Mouse (Mus musculus): ENCODE measurements around the gene Lamc3.

The Lamc3 gene

DNA sequence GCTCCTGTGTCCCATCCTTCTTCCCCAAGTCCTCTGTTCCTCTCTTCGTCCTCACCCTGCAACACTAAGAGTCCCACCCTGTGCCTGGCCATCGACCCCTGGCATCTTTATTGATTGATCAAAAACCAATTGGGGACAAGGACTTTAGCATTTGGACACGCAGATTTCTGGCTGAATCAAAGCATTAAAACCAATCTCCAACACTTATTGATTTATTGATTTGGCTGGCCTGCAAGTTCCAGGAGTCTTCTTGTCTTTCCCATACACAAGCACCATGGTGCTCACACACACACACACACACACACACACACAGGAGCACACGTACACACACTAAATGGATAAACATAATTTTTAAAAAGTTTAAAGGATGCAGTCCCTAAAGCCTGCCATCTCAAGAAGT is 55.9 kb downstream of the Lamc3 start:
- DNase-seq: no peak

DNA sequence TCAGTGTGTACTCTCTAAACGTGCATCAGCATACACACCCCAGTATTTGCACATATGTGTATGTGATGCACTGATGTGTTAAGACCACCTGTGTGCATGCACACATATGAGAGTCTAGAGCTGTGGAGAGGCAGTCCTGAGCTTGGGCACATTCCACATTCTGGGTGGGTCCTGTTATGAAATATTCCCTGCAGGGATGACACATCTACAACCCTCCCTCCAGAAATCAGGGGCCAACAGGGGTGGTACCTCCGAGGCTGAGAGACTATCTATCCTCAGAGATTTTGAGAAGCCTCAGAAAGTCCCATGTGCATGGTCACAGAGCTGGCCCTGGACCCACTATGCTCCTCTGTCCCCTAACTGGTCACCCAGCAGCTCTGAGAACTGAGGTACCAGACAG is 58.5 kb downstream of the Lamc3 start:
- DNase-seq: no peak

DNA sequence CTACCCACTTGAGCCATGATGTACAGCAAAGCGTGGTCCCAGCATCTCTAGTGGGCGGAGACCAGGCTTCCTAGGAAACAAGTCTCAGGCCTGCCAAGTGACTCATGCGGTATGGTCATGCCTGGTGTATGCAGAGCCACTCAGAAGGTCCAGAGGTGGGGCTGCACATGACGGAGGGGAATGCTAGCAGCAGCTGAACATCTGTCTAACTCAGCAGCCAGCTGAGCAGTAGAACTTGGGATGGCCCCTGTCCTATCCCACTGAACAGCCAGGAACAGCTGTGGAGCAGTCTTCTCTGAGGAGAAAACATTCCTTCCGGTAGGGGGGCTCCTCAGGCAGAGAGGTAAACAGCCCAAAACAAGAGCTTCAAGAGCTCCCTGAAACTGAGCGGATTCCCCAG is 61.3 kb downstream of the Lamc3 start:
- DNase-seq: no peak

DNA sequence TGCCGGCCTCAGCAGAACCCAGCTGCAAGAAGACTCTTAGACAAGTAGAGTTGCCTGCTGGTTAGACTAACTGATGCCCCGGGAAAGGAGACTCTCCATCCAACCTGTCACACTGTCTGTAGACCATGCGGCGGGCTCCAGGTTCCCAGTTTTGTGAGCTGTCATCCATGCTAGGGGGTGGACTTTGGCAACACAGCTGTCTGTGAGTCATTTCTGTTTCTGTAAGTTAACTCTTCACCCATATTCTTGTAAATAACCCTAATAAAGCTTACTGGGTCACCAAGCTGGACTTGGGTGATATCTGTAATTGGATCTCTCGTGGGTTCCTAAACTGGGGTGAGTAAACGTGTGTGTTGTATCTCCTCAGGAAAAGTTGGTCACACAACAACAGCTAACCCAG is 61.7 kb downstream of the Lamc3 start:
- DNase-seq: no peak

DNA sequence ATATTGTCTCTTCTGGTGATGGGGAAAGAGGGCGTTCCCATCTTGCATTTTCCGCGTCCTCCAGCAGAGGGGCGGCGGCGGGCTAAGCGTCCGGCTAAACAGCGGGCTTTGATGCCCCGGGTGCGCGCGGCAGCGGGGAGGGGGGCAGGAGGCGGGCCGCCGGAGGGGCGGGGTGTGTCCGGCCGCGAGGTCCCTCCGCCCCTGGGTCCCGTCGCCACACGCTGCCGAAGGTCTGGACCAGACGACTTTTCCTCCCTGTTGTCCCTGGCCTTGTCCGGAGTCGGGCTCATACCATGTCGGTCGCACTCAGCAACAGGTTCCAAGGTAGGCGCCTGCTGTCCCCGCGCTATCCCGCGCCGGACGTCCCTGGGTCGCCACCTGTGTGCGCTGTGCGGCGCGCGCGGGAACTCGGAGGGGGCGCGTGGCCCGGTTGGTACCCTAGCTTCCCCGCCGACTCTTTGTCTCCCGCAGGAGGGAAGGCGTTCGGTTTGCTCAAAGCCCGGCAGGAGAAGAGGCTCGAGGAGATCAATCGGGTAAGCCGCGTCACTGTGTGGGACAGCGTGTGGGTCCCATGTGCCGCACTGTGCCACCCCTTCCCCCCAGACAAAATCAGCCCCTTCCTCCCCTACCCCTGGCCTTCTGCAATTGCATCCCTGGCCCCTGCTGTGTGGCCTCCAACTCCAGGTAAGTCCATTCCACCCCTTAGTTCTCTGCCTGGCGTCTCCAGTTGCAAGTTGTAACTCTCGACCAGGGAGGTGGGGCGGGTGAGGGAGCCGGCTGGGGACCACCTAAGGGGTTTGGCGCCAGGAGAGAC is 63.2 kb downstream of the Lamc3 start, which contains the start of gene Aif1l:
Gene Aif1l (plus strand): TSS at position 82 of the 814 bp plus-strand sequence.
- peak; percentile 69 for DNase-seq

DNA sequence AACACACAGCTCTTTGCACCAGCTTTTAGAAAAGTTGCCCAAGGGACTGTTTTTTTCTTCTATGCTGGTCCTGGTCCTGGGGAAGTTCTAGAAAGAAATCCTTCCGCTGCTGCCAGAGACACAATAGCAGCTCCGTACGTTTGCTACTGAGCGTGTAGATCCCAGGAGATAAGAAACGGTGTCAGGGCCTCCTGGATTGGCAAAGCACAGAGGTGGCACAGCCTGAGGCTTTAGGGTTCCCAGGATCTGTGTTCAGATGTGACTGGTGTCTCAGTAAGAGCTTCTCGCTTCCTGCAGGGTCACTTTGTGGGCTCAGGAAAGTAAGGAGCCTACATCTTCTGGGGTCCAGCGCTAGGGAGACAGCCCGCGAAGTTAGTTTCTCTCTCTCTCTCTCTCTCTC is 63.9 kb downstream of the Lamc3 start:
- no peak for DNase-seq

DNA sequence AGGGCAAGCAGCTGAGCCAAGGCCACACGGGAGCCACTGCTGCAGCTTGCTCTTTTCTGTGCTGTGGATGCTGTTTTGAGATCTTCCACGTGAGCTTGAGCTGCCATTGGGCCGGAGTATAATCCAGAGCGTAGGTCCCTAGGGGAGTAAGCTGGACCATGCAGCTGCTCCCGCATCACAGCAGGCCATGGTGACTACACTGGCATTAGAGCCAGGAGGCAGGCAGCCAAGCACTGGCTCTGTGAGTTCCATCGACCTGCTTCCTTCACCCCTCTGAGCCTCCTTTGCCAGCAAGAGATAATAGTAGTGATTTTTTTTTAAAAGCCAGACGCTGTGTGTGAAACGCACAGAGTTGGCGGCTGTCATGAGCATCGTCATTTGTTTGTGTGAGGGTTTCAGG is 65.1 kb downstream of the Lamc3 start:
- no peak for DNase-seq

DNA sequence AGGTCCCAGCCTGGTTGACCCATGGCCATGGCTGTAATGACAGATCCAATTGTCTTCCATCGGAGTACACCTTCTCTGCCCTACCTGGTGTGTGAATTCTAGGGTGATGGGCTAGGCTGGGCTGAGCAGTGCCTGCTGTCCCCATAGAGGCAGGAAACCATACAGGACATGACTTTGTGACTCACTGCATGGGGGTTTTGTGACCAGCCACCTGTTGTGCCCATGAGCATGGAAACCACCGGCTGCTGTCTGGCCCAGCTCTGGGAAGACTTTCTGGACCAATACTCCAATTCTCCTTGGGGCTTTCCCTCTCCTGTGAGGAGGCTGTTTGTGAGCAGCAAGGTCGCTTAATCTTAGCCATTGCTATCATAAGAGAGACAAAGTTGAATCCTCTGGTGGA is 65.6 kb downstream of the Lamc3 start:
- DNase-seq: no peak

DNA sequence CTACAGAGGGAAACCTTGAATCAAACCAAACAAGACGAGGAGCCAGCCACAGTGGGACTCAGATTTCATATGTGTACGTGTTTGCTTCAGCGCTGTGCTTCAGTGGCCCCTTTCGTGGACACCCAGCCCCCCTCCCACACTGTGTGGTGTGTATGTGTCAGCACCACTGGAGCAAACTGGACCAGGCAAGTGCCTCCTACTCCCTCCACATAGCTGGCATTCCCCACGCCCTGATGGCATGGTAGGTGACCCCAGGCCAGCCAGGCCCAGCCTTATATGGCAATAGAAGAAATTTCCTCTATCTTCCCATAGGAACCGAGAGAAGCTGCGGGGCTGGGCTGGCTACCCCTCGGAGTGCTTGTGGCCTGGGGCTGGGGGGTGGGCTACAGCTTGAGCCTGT is 66.6 kb downstream of the Lamc3 start:
- DNase-seq: no peak

DNA sequence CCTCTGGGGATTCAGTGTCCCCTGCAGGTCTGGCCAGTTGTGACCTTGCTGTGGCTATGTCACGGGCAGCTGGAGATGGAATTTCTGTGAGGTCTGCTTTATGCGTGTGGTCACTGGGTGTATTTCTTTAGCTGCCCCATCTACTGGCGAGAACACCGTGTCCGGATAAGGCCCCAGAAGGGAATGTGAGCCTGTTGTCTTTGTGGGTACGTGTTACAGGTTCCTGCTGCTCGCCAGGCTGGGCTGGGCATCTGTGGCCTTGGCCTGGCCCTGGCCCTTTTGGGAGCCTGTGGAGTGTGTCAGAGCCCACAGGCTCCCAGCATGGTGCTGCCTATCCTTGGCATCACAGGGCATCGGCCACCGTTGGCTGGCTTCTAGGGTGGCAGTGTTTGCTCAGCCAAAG is 67.7 kb downstream of the Lamc3 start:
- DNase-seq: peak; percentile 68

DNA sequence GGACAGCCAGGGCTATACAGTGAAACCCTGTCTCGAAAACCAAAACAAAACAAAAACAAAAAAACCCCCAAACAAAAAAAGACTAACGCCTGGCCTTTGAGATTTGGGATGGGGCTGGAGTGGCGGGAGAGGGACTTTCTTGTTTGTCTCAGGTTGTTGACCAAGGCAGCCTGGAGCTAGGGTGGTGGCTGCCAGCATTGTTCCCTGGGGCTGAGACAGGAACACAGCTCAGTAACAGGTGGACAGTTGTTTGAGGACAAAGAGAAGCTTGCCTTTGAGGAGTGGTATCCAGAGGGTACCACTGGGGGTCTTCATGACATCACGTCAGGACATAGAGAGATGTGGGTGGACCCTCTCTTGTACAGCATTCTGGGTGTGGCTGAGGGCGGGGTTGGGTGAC is 68.6 kb downstream of the Lamc3 start:
- DNase-seq: no peak

DNA sequence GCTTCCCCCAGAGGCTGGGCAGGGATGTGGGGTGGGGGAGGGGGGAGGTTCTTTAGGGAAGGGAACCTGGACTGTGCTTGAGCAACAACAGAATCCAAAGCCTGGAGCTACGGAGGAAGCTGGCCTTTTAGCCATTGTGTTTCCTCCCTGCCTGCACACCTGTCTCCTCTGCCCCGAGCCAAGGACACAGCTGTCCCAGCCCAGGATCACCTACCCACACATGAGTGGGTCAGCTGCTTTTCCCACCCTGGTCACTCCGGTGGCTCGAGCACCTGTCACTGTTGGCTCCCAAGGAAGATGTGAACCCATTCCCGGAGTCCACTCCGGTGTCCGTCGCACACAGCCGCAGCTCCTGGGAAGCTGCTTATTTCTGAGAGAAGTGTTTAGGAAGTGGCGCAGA is 70.1 kb downstream of the Lamc3 start:
- no peak for DNase-seq

DNA sequence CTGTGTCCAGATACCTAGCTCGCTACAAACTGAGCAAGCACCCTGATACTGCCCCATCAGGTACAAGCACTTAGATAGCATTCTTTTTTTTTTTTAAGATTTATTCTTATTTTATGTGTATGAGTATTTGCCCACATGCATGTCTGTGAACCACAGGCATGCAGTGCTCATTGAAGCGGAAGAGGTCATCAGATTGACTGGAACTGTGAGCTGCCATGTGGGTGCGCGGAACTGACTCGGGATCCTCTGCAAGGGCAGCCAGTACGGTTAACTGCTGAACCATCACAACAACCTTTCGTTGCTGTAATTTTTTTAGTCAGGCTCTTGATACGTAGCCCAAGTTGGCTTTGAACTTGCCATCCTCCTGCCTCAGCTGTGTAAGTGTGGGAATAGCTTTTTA is 73.9 kb downstream of the Lamc3 start:
- no peak for DNase-seq

DNA sequence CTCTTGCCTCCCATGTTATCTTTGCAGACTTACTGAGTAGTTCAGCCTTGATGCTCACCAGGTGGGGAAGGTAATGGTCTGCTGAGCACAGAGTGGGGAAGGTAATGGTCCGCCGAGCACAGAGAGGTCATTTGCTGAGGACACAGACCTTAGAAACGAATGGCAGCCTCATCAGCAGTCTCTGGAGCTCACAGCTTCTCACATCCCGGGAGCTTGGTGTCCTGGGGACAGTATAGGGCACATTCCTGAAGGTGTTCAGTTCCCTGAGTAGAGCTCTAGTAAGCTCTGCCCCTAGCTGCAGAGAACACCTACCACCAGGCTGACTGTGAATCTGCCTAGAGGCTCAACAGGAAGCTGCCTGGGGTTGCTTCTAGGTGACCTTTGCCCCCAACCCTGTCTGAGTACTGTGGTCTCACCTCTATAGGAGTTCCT is 74.7 kb downstream of the Lamc3 start:
- peak; percentile 63 for DNase-seq

DNA sequence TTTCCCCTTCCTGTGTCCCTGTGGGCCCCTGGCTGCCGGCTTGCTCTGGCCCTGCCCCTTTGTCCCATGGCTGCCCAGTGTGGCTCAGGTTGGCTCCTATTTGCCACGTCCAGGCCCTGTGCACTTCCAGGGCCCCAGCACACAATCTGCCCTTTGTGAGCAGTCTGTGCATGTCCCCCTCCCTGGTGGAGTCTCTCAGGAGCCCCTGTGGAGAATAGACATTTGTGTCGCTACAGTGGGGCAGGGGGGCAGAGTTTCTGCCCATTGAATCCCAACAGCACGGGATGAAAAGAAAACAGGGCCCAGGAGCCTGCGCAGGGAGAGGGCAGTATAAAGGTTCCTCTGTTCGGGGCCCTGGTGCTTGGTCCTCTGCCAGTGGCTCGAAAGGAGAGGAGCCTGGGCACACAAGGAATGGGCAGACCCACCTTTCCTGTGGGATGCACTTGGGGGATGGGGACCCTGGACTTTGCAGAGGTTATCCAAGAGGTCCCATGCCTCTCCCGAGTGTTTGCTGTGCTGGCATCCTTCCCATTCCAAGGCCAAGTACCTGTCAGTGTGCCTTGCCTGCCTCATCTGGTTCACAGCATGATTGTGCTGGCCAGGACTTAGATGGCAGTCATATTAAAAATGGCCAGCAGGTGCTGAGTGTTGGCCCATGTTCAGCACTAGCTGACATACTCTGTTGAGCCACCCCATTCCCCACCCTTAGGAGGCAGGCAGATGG is 75.6 kb downstream of the Lamc3 start:
- peak; percentile 65 for DNase-seq

DNA sequence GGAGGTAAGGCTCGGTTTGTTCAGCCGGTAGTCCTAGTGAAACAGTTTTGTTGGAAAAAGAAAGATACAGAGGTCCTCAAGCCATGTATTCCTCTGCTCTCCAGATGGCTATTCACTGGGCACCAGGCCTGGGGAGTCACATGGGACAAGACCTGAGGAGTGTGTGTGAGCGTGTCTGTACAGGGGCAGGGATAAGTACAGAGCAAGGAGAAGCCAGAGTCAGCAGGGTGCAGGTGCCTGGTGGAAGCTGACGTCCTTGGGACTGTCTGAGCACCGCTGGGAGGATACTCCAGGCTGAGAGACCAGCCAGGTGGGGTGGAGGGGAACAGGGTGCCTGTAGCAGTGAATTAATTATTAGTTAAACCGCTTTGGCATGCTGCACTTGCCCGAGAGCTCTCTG is 76.4 kb downstream of the Lamc3 start:
- peak; percentile 75 for DNase-seq

DNA sequence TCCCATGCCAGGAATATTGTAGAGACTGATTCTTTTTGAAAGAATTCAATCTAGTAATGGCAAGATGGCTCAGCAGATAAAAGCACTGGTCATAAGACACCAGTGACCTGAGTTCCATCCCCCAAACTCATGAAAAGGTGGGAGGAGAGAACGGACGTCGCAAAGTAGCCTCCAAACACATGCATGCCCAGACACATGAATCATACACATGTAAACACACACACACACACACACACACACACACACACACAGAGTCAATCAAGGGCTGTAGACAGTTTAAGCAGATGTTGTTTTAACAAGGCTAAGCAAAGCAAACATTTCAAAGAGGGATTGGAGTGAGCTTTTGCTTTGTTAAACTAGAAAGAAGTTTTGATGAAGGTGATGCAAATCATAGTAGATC is 77.1 kb downstream of the Lamc3 start:
- no peak for DNase-seq

DNA sequence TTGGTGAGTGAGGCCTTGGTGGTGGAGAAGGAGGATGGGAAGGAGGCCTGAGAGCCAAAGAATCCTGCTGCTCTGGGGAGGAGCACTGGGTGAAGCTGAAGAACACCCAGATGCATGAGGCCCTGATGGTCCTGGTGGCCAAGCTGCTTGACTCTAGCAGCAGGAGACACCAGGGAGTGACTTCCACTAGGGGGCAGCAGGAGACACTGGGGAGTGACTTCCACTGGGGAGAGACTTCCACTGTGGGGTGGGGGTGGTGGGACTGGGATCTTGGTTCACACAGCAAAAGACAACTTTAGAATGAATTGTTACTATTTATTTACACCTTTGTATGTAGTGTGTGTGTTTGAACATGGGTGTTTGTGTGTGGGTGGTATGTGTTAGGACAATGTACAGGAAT is 78.0 kb downstream of the Lamc3 start:
- DNase-seq: peak; percentile 76

DNA sequence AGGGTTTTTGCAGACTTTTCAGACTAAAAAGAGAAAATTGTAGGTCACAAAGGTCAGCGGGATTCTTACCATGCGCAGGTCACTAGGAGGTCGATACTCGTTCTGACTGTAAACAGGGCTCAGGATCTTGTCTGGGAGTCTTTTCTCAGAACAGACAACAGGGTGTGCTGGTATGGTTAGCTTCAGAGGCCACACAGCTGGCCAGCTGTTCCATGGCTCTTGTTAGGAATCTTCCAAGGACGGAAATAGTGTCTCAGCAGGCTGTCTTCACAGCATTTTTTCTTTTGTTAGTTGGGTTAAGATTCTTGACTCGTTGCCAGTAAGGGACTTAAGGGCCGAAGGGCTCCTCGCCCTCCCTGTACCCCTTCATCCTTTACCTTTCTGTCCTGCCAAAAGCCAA is 79.7 kb downstream of the Lamc3 start:
- DNase-seq: no peak

DNA sequence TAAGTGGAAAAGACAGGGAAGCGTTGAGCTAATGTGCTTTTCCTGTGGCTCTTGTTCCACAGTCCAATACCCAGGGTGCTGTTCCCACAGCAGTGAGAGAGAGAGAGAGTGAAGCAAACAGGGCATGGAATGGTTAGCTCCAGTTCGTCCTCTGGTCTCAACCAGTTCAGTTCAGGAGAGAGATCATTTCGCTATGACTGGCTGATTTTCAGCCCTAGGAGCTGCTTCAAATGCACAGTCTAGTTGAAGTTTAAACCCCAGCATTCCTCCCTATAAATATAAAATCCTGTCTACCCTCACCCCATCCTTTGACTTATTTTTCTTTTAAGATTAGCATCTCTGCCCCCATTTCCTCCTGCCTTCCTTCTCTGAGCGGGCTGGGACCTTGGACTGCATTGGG is 85.5 kb downstream of the Lamc3 start:
- peak; percentile 53 for DNase-seq

DNA sequence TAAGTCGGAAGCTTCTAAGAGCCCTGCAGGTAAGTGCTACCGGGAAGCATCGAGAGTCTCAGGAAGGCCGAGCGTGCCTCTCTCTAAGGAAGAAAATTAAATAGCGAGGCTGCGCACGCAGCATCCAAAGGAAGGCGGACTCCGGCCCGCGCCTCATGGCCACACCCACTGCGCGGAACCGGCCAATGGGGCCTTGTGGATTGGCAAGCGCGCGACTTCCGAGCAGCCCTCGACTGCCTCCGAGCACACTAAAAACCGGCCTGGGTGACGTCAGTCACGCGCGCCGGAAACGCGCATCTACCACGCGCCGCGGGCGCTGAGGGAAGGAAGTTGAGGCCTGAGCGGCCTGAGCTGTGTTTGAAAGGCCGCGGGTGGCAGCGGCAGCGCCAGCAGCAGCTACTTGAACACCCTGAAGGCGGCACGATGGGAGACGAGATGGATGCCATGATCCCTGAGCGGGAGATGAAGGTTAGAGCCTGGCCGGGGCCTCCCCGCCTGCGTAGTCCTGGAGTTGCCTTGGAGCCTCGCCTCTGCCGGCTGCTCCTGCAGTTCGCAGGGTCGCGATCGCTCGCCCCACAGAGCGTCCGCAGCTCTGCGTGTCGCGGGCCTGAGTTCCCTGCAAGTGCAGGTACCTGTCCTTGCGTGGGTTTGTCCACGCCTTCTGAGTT is 87.2 kb downstream of the Lamc3 start, which contains the start of gene Nup214:
Gene Nup214 (plus strand): TSS at position 296 of the 668 bp plus-strand sequence.
- DNase-seq: peak; percentile 100

DNA sequence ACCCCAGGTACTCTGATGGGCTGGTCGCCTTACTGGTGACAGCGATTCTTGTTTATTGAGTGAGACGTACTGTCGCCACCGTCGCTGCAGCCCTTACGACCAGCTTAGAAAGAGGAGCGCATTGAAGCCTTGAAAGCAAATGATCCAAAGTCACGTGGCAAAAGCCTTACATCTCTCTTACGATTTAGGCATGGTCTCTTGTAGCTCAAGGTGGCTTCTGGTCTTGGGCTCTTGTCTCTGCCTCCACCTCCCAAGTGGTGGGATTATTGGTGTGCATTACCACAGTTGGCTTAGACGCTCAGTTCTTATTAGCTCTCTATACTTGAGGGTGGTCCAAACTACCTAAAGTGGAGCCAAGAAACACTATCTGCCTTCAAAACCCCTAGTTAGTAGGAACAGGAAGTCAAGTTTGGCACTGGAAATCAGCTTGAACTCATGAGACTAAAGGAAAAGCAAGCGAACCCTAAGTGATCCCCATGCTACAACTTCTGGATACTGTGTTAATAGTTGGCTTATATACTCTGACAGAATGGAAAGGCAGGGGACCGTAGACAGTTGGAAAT is 87.8 kb downstream of the Lamc3 start:
- DNase-seq: no peak

DNA sequence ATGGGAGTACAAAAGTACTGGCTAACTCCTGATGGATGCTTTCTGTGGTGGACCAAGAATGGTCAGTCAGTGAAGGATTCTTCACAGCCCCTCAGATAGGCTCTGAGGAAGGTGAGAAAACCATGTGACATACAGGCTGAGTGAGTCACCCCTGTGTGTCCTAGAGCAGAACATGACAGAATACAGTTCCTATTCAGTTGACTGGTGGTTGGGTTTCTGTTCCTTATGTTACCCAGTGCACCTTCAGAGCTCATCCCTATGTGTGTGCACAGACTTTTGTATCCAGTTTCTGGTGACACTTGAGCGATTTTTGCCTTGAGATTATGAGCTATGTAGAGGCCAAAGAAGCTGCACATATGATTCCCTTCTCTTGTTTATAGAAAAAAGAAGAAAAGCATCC is 100.7 kb downstream of the Lamc3 start:
- DNase-seq: no peak
